Mouse (Mus musculus) megakaryocyte, embryonic 14.5 days (primary cell): ENCODE measurements at regions not wholly inside any gene's neighbourhood (a gene's known extent, or its start where the extent isn't known, plus 50 kb on each side); places are given as distances from the start of the nearest gene placed in this dataset.

Experiments
- FLI1 ChIP-seq: IDR thresholded peaks from 2 replicates; pipeline ENCODE4 v1.6.1; 2012; ENCODE audit warnings: low read length, inconsistent platforms, mixed read lengths
- GATA1 ChIP-seq: IDR thresholded peaks from 3 replicates; pipeline ENCODE4 v1.6.1; 2012; ENCODE audit warnings: mixed read lengths, low read length, inconsistent platforms, borderline replicate concordance

GRCm38 (mm10) chr9:116429061-116429460 is 253.9 kb upstream of the Tgfbr2 start:
- TF ChIP-seq GATA1 (no peak), FLI1 (no peak)
